ENCODE assay signal across 32 mouse cellular contexts in the genomic region with DNA sequence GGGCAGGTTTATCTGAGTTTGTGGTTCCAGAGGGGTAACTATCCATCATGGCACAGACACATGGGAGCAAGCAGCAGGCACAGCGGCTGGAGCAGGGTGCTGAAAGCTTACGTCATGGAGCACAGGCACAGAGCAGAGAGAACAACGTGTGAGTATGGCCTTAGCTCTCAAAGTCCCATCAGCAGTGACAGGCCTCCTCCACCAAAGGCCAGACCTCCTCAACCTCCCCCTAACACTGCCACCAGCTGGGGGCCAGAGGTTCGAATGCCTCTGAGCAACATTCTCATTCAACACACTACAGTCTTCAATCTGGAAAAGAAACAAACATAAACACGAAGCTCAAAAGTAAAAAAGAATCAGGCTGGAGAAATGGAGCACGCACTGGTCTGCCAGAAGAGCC. TPM values are rescaled to one million over a fixed set of nuclear protein-coding genes. Genes with fewer than 3 reads are reported as not detected.
A peak's percentile ranks its signal among the peaks of the same experiment; 100 is the strongest.
DNase-seq lines count a peak whose midpoint lies in the region; ATAC-seq and TF ChIP-seq lines count a peak whose summit lies in the region.
"Had no signal": no experiment of that assay in that cellular context is flagged by ENCODE, and none has a peak within 500 bp of the region (broad histone marks: within the 10 kb centered on the region; RNA-seq: fewer than 3 reads in every experiment).

No protein-coding gene starts in this region.

- no peaks in the 10 kb centered on the region for H3K9me3 ChIP-seq in heart, postnatal 0 days (replicated peaks; ENCODE audit: control insufficient read depth, low read length)
- H3K9me3 ChIP-seq in limb, embryonic 10.5 days (replicated peaks), result no peaks in the 10 kb centered on the region
- no peaks in the 10 kb centered on the region for H3K9me3 ChIP-seq in hindbrain, postnatal 0 days (ENCODE audit: low read length)
- H3K9me3 ChIP-seq: embryonic facial prominence, embryonic 10.5 days; embryonic facial prominence, embryonic 13.5 days; forebrain, embryonic 12.5 days; forebrain, embryonic 15.5 days; heart, embryonic 12.5 days; hindbrain, embryonic 10.5 days; hindbrain, embryonic 13.5 days had no signal

- H3K27ac ChIP-seq in heart, postnatal 0 days (ENCODE audit: low read depth), result peak overlapping the region; percentile 22; the same call in 1 of the 2 replicates
- no peak overlapping the region for H3K27ac ChIP-seq in heart, adult 2 months
- H3K27ac ChIP-seq in limb, embryonic 10.5 days, result no peak overlapping the region
- H3K27ac ChIP-seq in hindbrain, postnatal 0 days, result no peak overlapping the region
- H3K27ac ChIP-seq: embryonic facial prominence, embryonic 10.5 days; forebrain, embryonic 12.5 days; forebrain, embryonic 15.5 days; hindbrain, embryonic 10.5 days; hindbrain, embryonic 13.5 days had no signal

- WGBS in heart, postnatal 0 days, result 60% methylated on average over 6 of the region's 6 CpGs
- WGBS in heart, adult 2 months, result 69% methylated on average over 6 of the region's 6 CpGs
- WGBS in limb, embryonic 10.5 days, result 68% methylated on average over 6 of the region's 6 CpGs
- 73% methylated on average over 6 of the region's 6 CpGs for WGBS in hindbrain, postnatal 0 days

- H3K4me1 ChIP-seq in heart, postnatal 0 days (ENCODE audit: control insufficient read depth, insufficient read depth), result no peaks in the 10 kb centered on the region
- no peaks in the 10 kb centered on the region for H3K4me1 ChIP-seq in heart, adult 2 months (ENCODE audit: control insufficient read depth, insufficient read depth, low read length)
- H3K4me1 ChIP-seq in limb, embryonic 10.5 days, result peaks cover 16% of the 10 kb centered on the region
- H3K4me1 ChIP-seq in hindbrain, postnatal 0 days (ENCODE audit: insufficient read depth, low read length), result no peaks in the 10 kb centered on the region
- H3K4me1 ChIP-seq: forebrain, embryonic 12.5 days; forebrain, embryonic 15.5 days; hindbrain, embryonic 10.5 days had no signal

- H3K9ac ChIP-seq in heart, postnatal 0 days (replicated peaks; ENCODE audit: low read depth, low read length), result no peak overlapping the region
- no peak overlapping the region for H3K9ac ChIP-seq in heart, adult 2 months (ENCODE audit: low read depth, low read length)
- H3K9ac ChIP-seq in hindbrain, postnatal 0 days (replicated peaks; ENCODE audit: low read length), result no peak overlapping the region
- H3K9ac ChIP-seq: embryonic facial prominence, embryonic 13.5 days; forebrain, embryonic 12.5 days; forebrain, embryonic 15.5 days; heart, embryonic 12.5 days; hindbrain, embryonic 13.5 days had no signal

- H3K4me2 ChIP-seq in heart, postnatal 0 days (ENCODE audit: low read depth, low read length), result no peak overlapping the region
- no peak overlapping the region for H3K4me2 ChIP-seq in hindbrain, postnatal 0 days (ENCODE audit: low read depth, low read length)
- H3K4me2 ChIP-seq: embryonic facial prominence, embryonic 13.5 days; forebrain, embryonic 12.5 days; forebrain, embryonic 15.5 days; heart, embryonic 12.5 days; hindbrain, embryonic 13.5 days had no signal

- TF ChIP-seq POLR2A in heart, adult 2 months (IDR thresholded peaks at IDR 0.05; ENCODE audit: insufficient read depth, low read depth, low read length), result no peak

- ATAC-seq in heart, postnatal 0 days (ENCODE audit: insufficient read depth, low read depth), result no peak
- no peak for ATAC-seq in hindbrain, postnatal 0 days
- ATAC-seq: forebrain, embryonic 15.5 days; hindbrain, embryonic 16.5 days had no signal

- no peaks in the 10 kb centered on the region for H3K27me3 ChIP-seq in heart, postnatal 0 days (ENCODE audit: control insufficient read depth, insufficient read depth, low read length)
- H3K27me3 ChIP-seq in heart, adult 2 months (ENCODE audit: control insufficient read depth, insufficient read depth, low read length), result no peaks in the 10 kb centered on the region
- H3K27me3 ChIP-seq in limb, embryonic 10.5 days (ENCODE audit: low read depth, poor library complexity, severe bottlenecking), result no peaks in the 10 kb centered on the region
- no peaks in the 10 kb centered on the region for H3K27me3 ChIP-seq in hindbrain, postnatal 0 days (ENCODE audit: insufficient read depth, low read length)
- H3K27me3 ChIP-seq: embryonic facial prominence, embryonic 13.5 days; forebrain, embryonic 12.5 days; forebrain, embryonic 15.5 days; heart, embryonic 12.5 days; hindbrain, embryonic 13.5 days had no signal

- TF ChIP-seq CTCF in heart, postnatal 0 days (IDR thresholded peaks at IDR 0.05; ENCODE audit: low read depth), result no peak
- TF ChIP-seq CTCF in heart, adult 2 months (IDR thresholded peaks at IDR 0.05), result no peak
- no peak for TF ChIP-seq CTCF in hindbrain, postnatal 0 days (IDR thresholded peaks at IDR 0.05; ENCODE audit: low read depth)

- no peaks in the 10 kb centered on the region for H3K36me3 ChIP-seq in heart, postnatal 0 days (replicated peaks; ENCODE audit: control insufficient read depth, insufficient read depth, low read length)
- no peaks in the 10 kb centered on the region for H3K36me3 ChIP-seq in heart, adult 2 months (ENCODE audit: control insufficient read depth, insufficient read depth, low read length)
- no peaks in the 10 kb centered on the region for H3K36me3 ChIP-seq in limb, embryonic 10.5 days
- no peaks in the 10 kb centered on the region for H3K36me3 ChIP-seq in hindbrain, postnatal 0 days (ENCODE audit: insufficient read depth, low read length)
- H3K36me3 ChIP-seq: embryonic facial prominence, embryonic 10.5 days; embryonic facial prominence, embryonic 13.5 days; forebrain, embryonic 12.5 days; forebrain, embryonic 15.5 days; heart, embryonic 12.5 days; hindbrain, embryonic 10.5 days; hindbrain, embryonic 13.5 days had no signal

- intact Hi-C loops in heart, adult 2 months (cut with DNase I), result no loop called here

- DNase-seq in heart, postnatal 0 days (ENCODE audit: low spot score), result no peak
- no peak for DNase-seq in heart, adult 2 months
- peak; percentile 28 for DNase-seq in limb, embryonic 10.5 days (ENCODE audit: low spot score)
- DNase-seq in thymus, postnatal 0 days (ENCODE audit: low spot score), result peak; percentile 45
- DNase-seq in thymus, postnatal 36 days, result peak; percentile 58 to 71
- no peak for DNase-seq in layer of hippocampus, adult 18-20 months (ENCODE audit: low spot score in 2 of 2)
- DNase-seq in cerebellum, postnatal 25 days, result no peak
- DNase-seq in hindbrain, postnatal 0 days (ENCODE audit: low spot score), result no peak
- DNase-seq: adrenal gland, adult 2 months; adrenal gland, postnatal 14 days; cerebellum, adult 11 months; cerebellum, adult 2 months; cerebellum, adult 9-11 months; cerebellum, postnatal 36 days; embryo, embryonic 11 days; gastrocnemius, postnatal 25 days; heart, postnatal 36 days had no signal

- TF ChIP-seq EP300 in heart, postnatal 0 days (IDR thresholded peaks at IDR 0.05; ENCODE audit: low read depth), result no peak
- TF ChIP-seq EP300 in heart, adult 2 months (IDR thresholded peaks at IDR 0.05; ENCODE audit: insufficient read depth, low read depth, low read length), result no peak

- no peaks in the 10 kb centered on the region for H3K79me2 ChIP-seq in heart, adult 2 months (replicated peaks; ENCODE audit: control insufficient read depth, insufficient read depth, low read length)

- H3K4me3 ChIP-seq in heart, postnatal 0 days (ENCODE audit: low read depth, low read length), result no peak overlapping the region
- no peak overlapping the region for H3K4me3 ChIP-seq in heart, adult 2 months
- H3K4me3 ChIP-seq in limb, embryonic 10.5 days, result no peak overlapping the region
- H3K4me3 ChIP-seq in hindbrain, postnatal 0 days (ENCODE audit: low read length), result no peak overlapping the region
- H3K4me3 ChIP-seq: embryonic facial prominence, embryonic 10.5 days; embryonic facial prominence, embryonic 13.5 days; erythroblast, embryonic 14.5 days; forebrain, embryonic 12.5 days; forebrain, embryonic 15.5 days; heart, embryonic 12.5 days; hindbrain, embryonic 10.5 days; hindbrain, embryonic 13.5 days had no signal

RNA-seq across cellular contexts. Expression of a gene that starts 10.1 kb away (rescaled TPM):
- total RNA-seq in heart, postnatal 0 days (2014; rRNA removed; ENCODE audit: low replicate concordance), result not detected in 2 replicates
- polyA plus RNA-seq in heart, postnatal 0 days (2015; fragmentation: Nextera tagmentation; extraction: Ambion mirVana), result 0.21 TPM in 1 of 2 replicates, not detected in the other
- total RNA-seq in heart, adult 2 months (2021), result not detected
- 0.20 TPM in 1 of 2 replicates, not detected in the other for polyA plus RNA-seq in heart, adult 2 months (2012; rRNA removed)
- polyA plus RNA-seq in limb, embryonic 10.5 days (2016; fragmentation: Nextera tagmentation; extraction: Ambion mirVana), result 0.10 and 0.25 TPM in 2 replicates
- 52.0 and 62.1 TPM in 2 replicates for polyA plus RNA-seq in thymus, postnatal 0 days (2015; fragmentation: Nextera tagmentation; extraction: Ambion mirVana)
- total RNA-seq in layer of hippocampus, adult 18-20 months (2021), result under 1 TPM; 0.32 to 0.38 TPM
- 0.73 and 5.5 TPM in 2 replicates for total RNA-seq in hindbrain, postnatal 0 days (2014; rRNA removed)
- 2.0 and 2.5 TPM in 2 replicates for polyA plus RNA-seq in hindbrain, postnatal 0 days (2015; fragmentation: Nextera tagmentation; extraction: Ambion mirVana)
- total RNA-seq: adrenal gland, adult 2 months; adrenal gland, postnatal 14 days; adrenal gland, postnatal 4 days; gastrocnemius, adult 8-10 months; gastrocnemius, postnatal 25 days; heart, postnatal 36 days; MEL had no signal
- polyA plus RNA-seq: adrenal gland, adult 2 months; C2C12; CD4-positive, CD25-positive, alpha-beta regulatory T cell, adult 4 months; erythroblast, embryonic 14.5 days; heart, embryonic 12.5 days had no signal

RNA-seq across cellular contexts. Expression of a gene that starts 38.1 kb away (rescaled TPM):
- total RNA-seq in heart, postnatal 0 days (2014; rRNA removed; ENCODE audit: low replicate concordance), result not detected in 2 replicates
- polyA plus RNA-seq in heart, postnatal 0 days (2015; fragmentation: Nextera tagmentation; extraction: Ambion mirVana), result not detected in 2 replicates
- not detected for total RNA-seq in heart, adult 2 months (2021)
- polyA plus RNA-seq in heart, adult 2 months (2012; rRNA removed), result not detected in 2 replicates
- polyA plus RNA-seq in limb, embryonic 10.5 days (2016; fragmentation: Nextera tagmentation; extraction: Ambion mirVana), result not detected in 2 replicates
- 13.6 and 17.9 TPM in 2 replicates for polyA plus RNA-seq in thymus, postnatal 0 days (2015; fragmentation: Nextera tagmentation; extraction: Ambion mirVana)
- total RNA-seq in layer of hippocampus, adult 18-20 months (2021), result 1 to 10 TPM in 1 of 2 experiments, under 1 TPM in 1; 0.82 to 1.4 TPM
- not detected in 2 replicates for total RNA-seq in hindbrain, postnatal 0 days (2014; rRNA removed)
- polyA plus RNA-seq in hindbrain, postnatal 0 days (2015; fragmentation: Nextera tagmentation; extraction: Ambion mirVana), result not detected in 2 replicates
- total RNA-seq: adrenal gland, adult 2 months; adrenal gland, postnatal 14 days; adrenal gland, postnatal 4 days; gastrocnemius, adult 8-10 months; gastrocnemius, postnatal 25 days; heart, postnatal 36 days; MEL had no signal
- polyA plus RNA-seq: C2C12; CD4-positive, CD25-positive, alpha-beta regulatory T cell, adult 4 months; embryonic facial prominence, embryonic 13.5 days; erythroblast, embryonic 14.5 days; forebrain, embryonic 12.5 days; forebrain, embryonic 15.5 days; gonadal fat pad, adult 2 months; heart, embryonic 12.5 days; hindbrain, embryonic 10.5 days; hindbrain, embryonic 13.5 days had no signal

Comparison
In these comparisons a context has a peak if more than half of its experiments do, and no peak if none do; other contexts are left out.
1. DNase-seq: peak in limb, embryonic 10.5 days (single experiment), thymus, postnatal 0 days (single experiment) and thymus, postnatal 36 days (2 of 2); none in heart, postnatal 0 days (single experiment), heart, adult 2 months (0 of 2), layer of hippocampus, adult 18-20 months (0 of 2), cerebellum, postnatal 25 days (0 of 2) and hindbrain, postnatal 0 days (single experiment).
2. RNA of a gene that starts 10.1 kb away (polyA plus RNA-seq): 52.0 to 62.1 TPM in thymus, postnatal 0 days; 2.0 to 2.5 TPM in hindbrain, postnatal 0 days, 0.20 TPM in heart, adult 2 months, 0.10 to 0.25 TPM in limb, embryonic 10.5 days and 0.21 TPM in heart, postnatal 0 days; every median in the first group is over 10 times any median in the second.
3. RNA of a gene that starts 38.1 kb away (polyA plus RNA-seq): 13.6 to 17.9 TPM in thymus, postnatal 0 days; not detected in limb, embryonic 10.5 days, not detected in hindbrain, postnatal 0 days, not detected in heart, postnatal 0 days and not detected in heart, adult 2 months; every median in the first group is over 10 times any median in the second.